Mouse (Mus musculus) bone marrow macrophage, adult 2 months (primary cell): ENCODE data around the gene Psmb2.

Experiments
- CTCF ChIP-seq: IDR thresholded peaks from 2 replicates; pipeline ENCODE4 v1.5.1; 2012; ENCODE audit warnings: low read depth, mild to moderate bottlenecking, low read length, moderate library complexity
- POLR2A ChIP-seq: IDR thresholded peaks from 2 replicates; pipeline ENCODE4 v1.6.1; 2012; ENCODE audit warnings: mild to moderate bottlenecking, low read depth, low read length, borderline replicate concordance

- TF ChIP-seq CTCF, result no peak
- no peak for TF ChIP-seq POLR2A
Observed at GRCm38 (mm10) chr4:126661249-126661648, 16.2 kb upstream of the Psmb2 start.
